In genomic region chr2:35651297-35651731, GRCm38 (mm10) we compare ENCODE assay signal across 8 mouse cellular contexts.
DNase-seq lines count a peak whose midpoint lies in the region; ATAC-seq lines count a peak whose summit lies in the region.

No protein-coding gene starts in this region.

- DNase-seq in embryo, embryonic 11 days, result peak; percentile 61
- DNase-seq in embryo, embryonic 10 days (ENCODE audit: low spot score), result no peak
- DNase-seq in testis, postnatal 10 days (ENCODE audit: low spot score), result peak; percentile 83
- DNase-seq in testis, postnatal 14 days (ENCODE audit: low spot score), result no peak
- peak; percentile 38 to 48 for DNase-seq in kidney, adult 8-10 months

- H3K27ac ChIP-seq in embryonic facial prominence, embryonic 12.5 days, result peak overlapping the region; percentile 17; the same call in 1 of the 2 replicates
- H3K27ac ChIP-seq in intestine, embryonic 16.5 days (ENCODE audit: low read length), result no peak overlapping the region

- 45% methylated on average over 6 of the region's 6 CpGs for WGBS in embryonic facial prominence, embryonic 12.5 days
- 45% methylated on average over 6 of the region's 6 CpGs for WGBS in intestine, embryonic 16.5 days

- H3K9me3 ChIP-seq in embryonic facial prominence, embryonic 12.5 days, result no peaks in the 10 kb centered on the region
- H3K9me3 ChIP-seq in intestine, embryonic 16.5 days (ENCODE audit: control insufficient read depth, low read length), result no peaks in the 10 kb centered on the region

- no peak overlapping the region for H3K9ac ChIP-seq in embryonic facial prominence, embryonic 12.5 days
- no peak overlapping the region for H3K9ac ChIP-seq in intestine, embryonic 16.5 days (ENCODE audit: low read depth, low read length)

- H3K4me3 ChIP-seq in embryonic facial prominence, embryonic 12.5 days, result no peak overlapping the region
- H3K4me3 ChIP-seq in intestine, embryonic 16.5 days (ENCODE audit: low read length), result no peak overlapping the region

- peaks cover 15% of the 10 kb centered on the region for H3K36me3 ChIP-seq in embryonic facial prominence, embryonic 12.5 days
- H3K36me3 ChIP-seq in intestine, embryonic 16.5 days (ENCODE audit: control insufficient read depth, insufficient read depth, low read length), result no peaks in the 10 kb centered on the region

- ATAC-seq in embryonic facial prominence, embryonic 12.5 days (ENCODE audit: insufficient number of reproducible peaks, insufficient read depth, low FRiP score, low TSS enrichment), result no peak
- ATAC-seq in megakaryocyte progenitor cell, adult 5-6 weeks (replicated peaks; ENCODE audit: poor library complexity), result peak; percentile 37; the same call in 1 of the 2 replicates
- ATAC-seq in intestine, embryonic 16.5 days, result no peak

- H3K27me3 ChIP-seq in embryonic facial prominence, embryonic 12.5 days, result no peaks in the 10 kb centered on the region
- H3K27me3 ChIP-seq in intestine, embryonic 16.5 days (replicated peaks; ENCODE audit: control insufficient read depth, insufficient read depth, low read length), result no peaks in the 10 kb centered on the region

- H3K4me2 ChIP-seq in embryonic facial prominence, embryonic 12.5 days (replicated peaks), result no peak overlapping the region
- no peak overlapping the region for H3K4me2 ChIP-seq in intestine, embryonic 16.5 days (ENCODE audit: low read depth, low read length)

- peaks cover 32% of the 10 kb centered on the region for H3K4me1 ChIP-seq in embryonic facial prominence, embryonic 12.5 days
- peaks cover 23% of the 10 kb centered on the region for H3K4me1 ChIP-seq in intestine, embryonic 16.5 days (ENCODE audit: control insufficient read depth, insufficient read depth, low read length)

Comparison
In these comparisons a context has a peak if more than half of its experiments do, and no peak if none do; other contexts are left out.
1. DNase-seq: peak in embryo, embryonic 11 days (single experiment), testis, postnatal 10 days (single experiment) and kidney, adult 8-10 months (2 of 2); none in embryo, embryonic 10 days (single experiment) and testis, postnatal 14 days (single experiment).